Mouse (Mus musculus) limb, embryonic 14.5 days (tissue): ENCODE measurements around the gene Ctsl. TPM values are rescaled to one million over a fixed set of nuclear protein-coding genes. Genes with fewer than 3 reads are reported as not detected.

Experiments used
- ATAC-seq: fragments of 200-750 bp; cut with Nextera tagmentation; 2 replicates; pipeline ENCODE4 v1.8.0; 2017; ENCODE audit warnings: low read depth, moderate number of reproducible peaks, moderate TSS enrichment; ENCODE audit not compliant: low FRiP score
- DNase-seq: peaks from one replicate; pipeline ENCODE4 v3.0.0-alpha.2; 2015; ENCODE audit warnings: low spot score
- H3K27ac ChIP-seq: fragments of 300-500 bp; sonication (generic); replicated peaks from 2 replicates; pipeline ENCODE4 v1.5.1; 2014; ENCODE audit warnings: low read depth, mild to moderate bottlenecking, low read length, moderate library complexity, mixed read lengths
- H3K27me3 ChIP-seq: fragments of 300-500 bp; sonication (generic); 2 replicates; pipeline ENCODE4 v1.6.1; 2014; ENCODE audit warnings: low read length, mixed read lengths; ENCODE audit not compliant: control insufficient read depth, insufficient read depth
- H3K36me3 ChIP-seq: fragments of 300-500 bp; sonication (generic); 2 replicates; pipeline ENCODE4 v1.6.1; 2014; ENCODE audit warnings: mild to moderate bottlenecking, low read length, moderate library complexity, mixed read lengths; ENCODE audit not compliant: control insufficient read depth, insufficient read depth
- H3K4me1 ChIP-seq: fragments of 300-500 bp; sonication (generic); 2 replicates; pipeline ENCODE4 v1.6.1; 2014; ENCODE audit warnings: antibody characterized with exemption, low read length, mixed read lengths; ENCODE audit not compliant: control insufficient read depth, insufficient read depth
- H3K4me2 ChIP-seq: fragments of 300-500 bp; sonication (generic); replicated peaks from 2 replicates; pipeline ENCODE4 v1.6.1; 2014; ENCODE audit warnings: low read depth, mild to moderate bottlenecking, low read length, moderate library complexity; ENCODE audit not compliant: severe bottlenecking
- H3K4me3 ChIP-seq: fragments of 300-500 bp; sonication (generic); replicated peaks from 2 replicates; pipeline ENCODE4 v1.5.1; 2014; ENCODE audit warnings: low read length
- H3K9ac ChIP-seq: fragments of 300-500 bp; sonication (generic); 2 replicates; pipeline ENCODE4 v1.6.1; 2014; ENCODE audit warnings: mild to moderate bottlenecking, low read depth, low read length, moderate library complexity; ENCODE audit not compliant: severe bottlenecking
- H3K9me3 ChIP-seq: fragments of 300-500 bp; sonication (generic); 2 replicates; pipeline ENCODE4 v1.6.1; 2016; ENCODE audit warnings: low read length; ENCODE audit not compliant: control insufficient read depth
- POLR2A ChIP-seq: fragments of 200-500 bp; IDR thresholded peaks from 2 replicates; pipeline ENCODE4 v1.8.0; 2012; ENCODE audit warnings: inconsistent platforms, mild to moderate bottlenecking, moderate library complexity, borderline replicate concordance; ENCODE audit not compliant: insufficient read depth, insufficient read length; ENCODE audit errors: extremely low read depth
- WGBS: fragments of 180-500 bp; shearing (Covaris S2); extraction: QIAGEN DNeasy Blood & Tissue Kit; methylation state at CpG from one replicate; pipeline ENCODE4 v1.1.7; 2014; 5-methylcytosine and 5-hydroxymethylcytosine counted together
- polyA plus RNA-seq, 2 experiments: library from polyadenylated mRNA; depleted of rRNA in 1 of 2; stranded (reverse) in 1 of 2; unstranded in 1 of 2; fragments of >200 nt; fragmentation: Nextera tagmentation in 1 of 2; extraction: Ambion mirVana in 1 of 2; gene quantifications; 2 replicates each; pipeline versions ENCODE4 v1.2.1 to v1.2.3; 2012 to 2014

The Ctsl gene
- polyA plus RNA-seq, 2 experiments, result 161 to 228 TPM

GRCm38 (mm10) chr13:64364258-64364657 lies 6.4 kb downstream of the Ctsl start:
- 86% methylated on average over 2 of the region's 2 CpGs for WGBS
- H3K9ac ChIP-seq, result no peak overlapping the region
- ATAC-seq, result no peak

GRCm38 (mm10) chr13:64362139-64362538 lies 8.6 kb downstream of the Ctsl start:
- no peak for TF ChIP-seq POLR2A
- DNase-seq, result no peak
- Histone ChIP-seq H3K9ac (no peak overlapping the region), H3K27me3 (no peaks in the 10 kb centered on the region), H3K27ac (no peak overlapping the region), H3K4me1 (no peaks in the 10 kb centered on the region), H3K4me2 (no peak overlapping the region), H3K4me3 (no peak overlapping the region), H3K36me3 (peaks cover 43% of the 10 kb centered on the region), H3K9me3 (no peaks in the 10 kb centered on the region)
- WGBS, result 96% methylated on average over 6 of the region's 6 CpGs
- ATAC-seq, result no peak

More at GRCm38 (mm10) chr13:64364258-64364657, 6.4 kb downstream of the Ctsl start:
- no peak for DNase-seq
- H3K9me3 ChIP-seq, result no peaks in the 10 kb centered on the region
- peaks cover 55% of the 10 kb centered on the region for H3K36me3 ChIP-seq
- H3K4me1 ChIP-seq, result peaks cover 7% of the 10 kb centered on the region
- H3K4me3 ChIP-seq, result no peak overlapping the region
- TF ChIP-seq POLR2A, result no peak
- no peak overlapping the region for H3K4me2 ChIP-seq
- no peaks in the 10 kb centered on the region for H3K27me3 ChIP-seq
- H3K27ac ChIP-seq, result no peak overlapping the region

GRCm38 (mm10) chr13:64361020-64361419 lies 9.7 kb downstream of the Ctsl start:
- peaks cover 32% of the 10 kb centered on the region for H3K36me3 ChIP-seq
- ATAC-seq (no peak), DNase-seq (no peak)
- no peak overlapping the region for H3K27ac ChIP-seq
- no peak for TF ChIP-seq POLR2A
- 89% methylated on average over 3 of the region's 3 CpGs for WGBS
- H3K4me2 ChIP-seq, result no peak overlapping the region
- no peak overlapping the region for H3K4me3 ChIP-seq
- no peaks in the 10 kb centered on the region for H3K9me3 ChIP-seq
- H3K9ac ChIP-seq, result no peak overlapping the region
- H3K27me3 ChIP-seq, result no peaks in the 10 kb centered on the region
- no peaks in the 10 kb centered on the region for H3K4me1 ChIP-seq

- ATAC-seq (no peak), DNase-seq (no peak)
- no peaks in the 10 kb centered on the region for H3K9me3 ChIP-seq
- H3K9ac ChIP-seq, result no peak overlapping the region
- no peak overlapping the region for H3K27ac ChIP-seq
- 84% methylated on average over 3 of the region's 3 CpGs for WGBS
- H3K27me3 ChIP-seq, result no peaks in the 10 kb centered on the region
- no peak for TF ChIP-seq POLR2A
- H3K4me1 ChIP-seq, result no peaks in the 10 kb centered on the region
- H3K4me2 ChIP-seq, result no peak overlapping the region
- H3K4me3 ChIP-seq, result no peak overlapping the region
- H3K36me3 ChIP-seq, result peaks cover 21% of the 10 kb centered on the region
Measured at GRCm38 (mm10) chr13:64359702-64360101, 11.0 kb downstream of the Ctsl start.

- Histone ChIP-seq H3K4me3 (no peak overlapping the region), H3K27me3 (no peaks in the 10 kb centered on the region), H3K27ac (no peak overlapping the region), H3K9me3 (no peaks in the 10 kb centered on the region), H3K4me2 (no peak overlapping the region), H3K9ac (no peak overlapping the region), H3K4me1 (no peaks in the 10 kb centered on the region), H3K36me3 (peaks cover 11% of the 10 kb centered on the region; the same call in 1 of the 2 replicates)
- ATAC-seq (no peak), DNase-seq (no peak)
- TF ChIP-seq POLR2A, result no peak
- WGBS, result 89% methylated on average over 1 of the region's 1 CpGs
Measured at GRCm38 (mm10) chr13:64358476-64358875, 12.2 kb downstream of the Ctsl start.

- 75% methylated on average over 5 of the region's 5 CpGs for WGBS
Measured at GRCm38 (mm10) chr13:64357389-64357788, 13.3 kb downstream of the Ctsl start.

More at GRCm38 (mm10) chr13:64357389-64357788, 13.3 kb downstream of the Ctsl start:
- H3K9me3 ChIP-seq, result no peaks in the 10 kb centered on the region
- no peaks in the 10 kb centered on the region for H3K27me3 ChIP-seq
- H3K4me1 ChIP-seq, result no peaks in the 10 kb centered on the region
- no peak for TF ChIP-seq POLR2A
- ATAC-seq (no peak), DNase-seq (no peak)
- no peak overlapping the region for H3K27ac ChIP-seq
- H3K9ac ChIP-seq, result no peak overlapping the region
- no peak overlapping the region for H3K4me2 ChIP-seq
- 0 out of 2 replicates have a peak, but pooled peaks cover 2% of the 10 kb centered on the region for H3K36me3 ChIP-seq
- H3K4me3 ChIP-seq, result no peak overlapping the region
